Mouse (Mus musculus) heart, adult 2 months (tissue): ENCODE data around the gene Rreb1. TPM values are rescaled to one million over a fixed set of nuclear protein-coding genes. Genes with fewer than 3 reads are reported as not detected.
A peak's percentile ranks its signal among the peaks of the same experiment; 100 is the strongest.

ENCODE experiments used
- DNase-seq, 2 experiments: peaks; one replicate each; pipeline ENCODE4 v3.0.0; 2021
- H3K27ac ChIP-seq: fragments of 200-600 bp; 2 replicates; pipeline ENCODE4 v1.8.1; 2022
- H3K27me3 ChIP-seq: fragments of 200-500 bp; 2 replicates; pipeline ENCODE4 v1.6.1; 2012; ENCODE audit warnings: mild to moderate bottlenecking, low read length, inconsistent platforms, mixed read lengths; ENCODE audit not compliant: control insufficient read depth, insufficient read depth
- H3K36me3 ChIP-seq: fragments of 200-500 bp; 2 replicates; pipeline ENCODE4 v1.6.1; 2012; ENCODE audit warnings: low read length, inconsistent platforms; ENCODE audit not compliant: control insufficient read depth, insufficient read depth
- H3K4me1 ChIP-seq: fragments of 200-500 bp; 2 replicates; pipeline ENCODE4 v1.6.1; 2011; ENCODE audit warnings: low read length; ENCODE audit not compliant: control insufficient read depth, insufficient read depth
- H3K4me3 ChIP-seq: fragments of 200-600 bp; 2 replicates; pipeline ENCODE4 v1.8.1; 2022
- H3K79me2 ChIP-seq: fragments of 200-500 bp; replicated peaks from 2 replicates; pipeline ENCODE4 v1.6.1; 2012; ENCODE audit warnings: mild to moderate bottlenecking, inconsistent platforms, low read length, moderate library complexity, mixed read lengths; ENCODE audit not compliant: control insufficient read depth, insufficient read depth
- H3K9ac ChIP-seq: fragments of 200-500 bp; 2 replicates; pipeline ENCODE4 v1.6.1; 2012; ENCODE audit warnings: low read depth, mild to moderate bottlenecking, control low read depth, inconsistent platforms, low read length, mixed read lengths
- CTCF ChIP-seq: fragments of 200-600 bp; IDR thresholded peaks from 2 replicates; pipeline ENCODE4 v1.8.1; 2022; ENCODE audit warnings: antibody characterized with exemption, mild to moderate bottlenecking, moderate library complexity
- EP300 ChIP-seq: fragments of 200-500 bp; IDR thresholded peaks from 2 replicates; pipeline ENCODE4 v1.6.1; 2011; ENCODE audit warnings: low read depth, low read length, control low read depth; ENCODE audit not compliant: insufficient read depth
- POLR2A ChIP-seq: fragments of 200-500 bp; IDR thresholded peaks from 2 replicates; pipeline ENCODE4 v1.6.1; 2011; ENCODE audit warnings: mild to moderate bottlenecking, low read depth, low read length, control low read depth; ENCODE audit not compliant: insufficient read depth
- WGBS: fragments of 180-500 bp; shearing (Covaris S2); methylation state at CpG from one replicate; pipeline ENCODE4 v1.1.7; 2018; 5-methylcytosine and 5-hydroxymethylcytosine counted together
- intact Hi-C: fragments of 180-260 bp; cut with DNase I; formaldehyde crosslinking; loops from one replicate; pipeline ENCODE4 v1.15.1; 2025
- polyA plus RNA-seq: library from polyadenylated mRNA; depleted of rRNA; stranded (reverse); fragments of >200 nt; gene quantifications from 2 replicates; pipeline ENCODE4 v1.2.3, GENCODE M21; 2012
- total RNA-seq, 2 experiments: library from RNA; stranded (reverse); gene quantifications; 2 replicates each; pipeline ENCODE4 v1.2.3; 2021

Gene Rreb1
- total and polyA plus RNA-seq, 3 experiments = 12.8 to 57.5 (median 34.3) TPM

DNA sequence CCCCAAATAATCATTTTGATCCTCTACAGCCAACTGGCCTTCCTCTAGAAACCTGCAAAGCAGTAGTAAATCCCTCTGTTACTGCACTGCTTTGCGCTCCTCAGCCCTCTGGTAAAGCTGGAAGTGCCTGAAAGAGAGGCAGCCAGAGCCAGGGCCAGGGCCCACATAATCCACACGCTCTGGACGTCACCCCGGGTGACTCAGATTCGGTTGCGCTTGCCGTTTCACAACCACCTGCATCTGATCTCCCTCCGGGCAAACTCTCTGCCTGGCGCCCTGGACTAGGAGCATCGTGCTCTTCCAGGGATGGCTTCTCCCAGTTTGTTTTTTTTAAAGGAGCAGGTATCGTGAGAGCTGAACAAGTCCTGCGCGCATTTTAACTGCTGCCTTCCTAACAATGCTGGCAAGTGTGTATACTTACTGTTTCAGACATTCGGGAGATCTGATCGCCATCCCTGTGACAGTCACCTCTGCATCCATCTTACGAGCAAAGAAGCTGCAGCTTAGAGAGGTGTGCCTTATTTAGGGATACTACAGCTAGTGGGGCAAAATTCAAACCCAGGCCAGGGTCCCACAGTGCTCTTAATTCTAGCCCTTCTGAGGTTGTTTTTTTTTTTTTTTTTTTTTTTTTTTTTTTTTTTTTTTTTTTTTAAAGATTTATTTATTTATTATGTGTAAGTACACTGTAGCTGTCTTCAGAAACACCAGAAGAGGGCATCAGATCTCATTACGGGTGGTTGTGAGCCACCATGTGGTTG, 69.6 kb downstream of the Rreb1 start:
- 64% methylated on average over 17 of the region's 17 CpGs for WGBS
- H3K4me3 ChIP-seq = no peak overlapping the region
- peak; percentile 58 to 77 for DNase-seq
- intact Hi-C loops = no loop called here
- peaks cover 13% of the 10 kb centered on the region for H3K79me2 ChIP-seq
- H3K36me3 ChIP-seq = peaks cover 5% of the 10 kb centered on the region
- H3K27ac ChIP-seq = peak overlapping the region; percentile 49; the same call in 1 of the 2 replicates
- H3K9ac ChIP-seq = no peak overlapping the region; the same call in 1 of the 2 replicates
- TF ChIP-seq EP300 = no peak
- TF ChIP-seq CTCF = no peak
- no peak for TF ChIP-seq POLR2A
- peaks cover 15% of the 10 kb centered on the region for H3K4me1 ChIP-seq
- no peaks in the 10 kb centered on the region for H3K27me3 ChIP-seq

- peaks cover 13% of the 10 kb centered on the region for H3K79me2 ChIP-seq
- intact Hi-C loops = no loop called here
- H3K4me1 ChIP-seq = peaks cover 14% of the 10 kb centered on the region
- no peak for DNase-seq
- TF ChIP-seq CTCF = no peak
- no peak for TF ChIP-seq EP300
- no peak for TF ChIP-seq POLR2A
- WGBS = 93% methylated on average over 5 of the region's 5 CpGs
- peaks cover 5% of the 10 kb centered on the region for H3K36me3 ChIP-seq
- no peaks in the 10 kb centered on the region for H3K27me3 ChIP-seq
- H3K4me3 ChIP-seq = no peak overlapping the region
- no peak overlapping the region for H3K9ac ChIP-seq
- no peak overlapping the region for H3K27ac ChIP-seq
Measured at GRCm38 (mm10) chr13:37848438-37848837, 70.2 kb downstream of the Rreb1 start.

- WGBS = 57% methylated on average over 5 of the region's 5 CpGs
- Histone ChIP-seq H3K27me3 (no peaks in the 10 kb centered on the region), H3K4me3 (no peak overlapping the region), H3K4me1 (peaks cover 16% of the 10 kb centered on the region), H3K9ac (no peak overlapping the region), H3K27ac (no peak overlapping the region), H3K79me2 (peaks cover 5% of the 10 kb centered on the region), H3K36me3 (peaks cover 6% of the 10 kb centered on the region)
- TF ChIP-seq CTCF (no peak), EP300 (no peak), POLR2A (no peak)
- DNase-seq = no peak
- intact Hi-C loops = no loop called here
Measured at GRCm38 (mm10) chr13:37851617-37852016, 73.4 kb downstream of the Rreb1 start.

- Histone ChIP-seq H3K36me3 (peaks cover 9% of the 10 kb centered on the region), H3K4me3 (no peak overlapping the region), H3K9ac (no peak overlapping the region), H3K27ac (no peak overlapping the region), H3K79me2 (peaks cover 2% of the 10 kb centered on the region), H3K27me3 (no peaks in the 10 kb centered on the region), H3K4me1 (peaks cover 12% of the 10 kb centered on the region)
- intact Hi-C loops = no loop called here
- no peak for DNase-seq
- TF ChIP-seq POLR2A (no peak), EP300 (no peak), CTCF (no peak)
- 62% methylated on average over 3 of the region's 3 CpGs for WGBS
Measured at GRCm38 (mm10) chr13:37852850-37853249, 74.7 kb downstream of the Rreb1 start.

GRCm38 (mm10) chr13:37853441-37853840, 75.2 kb downstream of the Rreb1 start:
- peaks cover 1% of the 10 kb centered on the region for H3K79me2 ChIP-seq
- TF ChIP-seq POLR2A (no peak), CTCF (no peak), EP300 (no peak)
- H3K4me1 ChIP-seq = peaks cover 12% of the 10 kb centered on the region
- H3K27ac ChIP-seq = no peak overlapping the region
- no peak for DNase-seq
- WGBS = 36% methylated on average over 4 of the region's 4 CpGs
- no peaks in the 10 kb centered on the region for H3K27me3 ChIP-seq
- intact Hi-C loops = no loop called here
- H3K9ac ChIP-seq = no peak overlapping the region
- no peak overlapping the region for H3K4me3 ChIP-seq
- peaks cover 9% of the 10 kb centered on the region for H3K36me3 ChIP-seq

- H3K4me3 ChIP-seq = peak overlapping the region; percentile 28; the same call in 1 of the 2 replicates
- intact Hi-C loops = loop anchor here (2.0 kb wide), 1 partner anchor 25 kb away; no protein-coding TSS in a partner anchor
- DNase-seq = peak; percentile 72 to 73
- no peak for TF ChIP-seq EP300
- TF ChIP-seq POLR2A = no peak
- TF ChIP-seq CTCF = no peak
- H3K36me3 ChIP-seq = peaks cover 9% of the 10 kb centered on the region
- 5% methylated on average over 14 of the region's 14 CpGs for WGBS
- H3K27ac ChIP-seq = peak overlapping the region; percentile 70
- H3K79me2 ChIP-seq = peaks cover 1% of the 10 kb centered on the region
- H3K27me3 ChIP-seq = no peaks in the 10 kb centered on the region
- H3K9ac ChIP-seq = peak overlapping the region; percentile 67
- H3K4me1 ChIP-seq = peaks cover 14% of the 10 kb centered on the region
Measured at GRCm38 (mm10) chr13:37854031-37854431, 75.8 kb downstream of the Rreb1 start.
